Mouse (Mus musculus): ENCODE data around the gene Cyp27b1.

DNA sequence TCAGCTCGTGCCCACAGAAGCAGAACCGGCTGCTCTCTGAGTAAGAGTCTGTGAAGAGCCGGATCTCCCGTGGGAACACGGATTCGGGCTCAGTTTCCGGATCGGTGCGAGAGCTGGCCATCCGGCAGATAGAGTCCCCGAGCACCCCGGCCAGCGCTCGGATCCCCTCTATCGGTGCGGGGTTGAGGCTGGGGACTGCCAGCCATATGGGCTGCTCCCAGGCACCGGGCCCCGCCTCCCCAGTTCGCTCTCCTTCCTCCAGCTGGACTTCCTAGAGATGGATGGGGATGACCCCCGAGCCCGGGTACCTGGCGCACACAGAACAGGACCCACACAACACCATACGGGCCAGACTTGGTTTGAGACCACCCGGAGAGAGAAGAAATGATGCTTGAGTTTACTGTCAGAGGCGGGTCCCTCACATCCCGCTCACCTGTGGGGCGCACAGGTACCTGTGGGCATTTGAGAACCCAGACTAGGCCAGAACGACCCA, 6.7 kb upstream of the Cyp27b1 start, which contains the start of the genes Mettl1 and Eef1akmt3:
- TF ChIP-seq USF1 (IDR thresholded peaks at IDR 0.05; ENCODE audit: low read depth) (no peak), CTCF (IDR thresholded peaks at IDR 0.05; ENCODE audit: control insufficient read depth, insufficient read depth, insufficient read length) (no peak), CEBPB (IDR thresholded peaks at IDR 0.05; ENCODE audit: low read depth) (no peak), MYOD1 (IDR thresholded peaks at IDR 0.05; ENCODE audit: control insufficient read depth, insufficient read length, low read depth) (no peak), FOSL1 (IDR thresholded peaks at IDR 0.05; ENCODE audit: insufficient read depth, low read length, poor library complexity, severe bottlenecking) (no peak), MAX (IDR thresholded peaks at IDR 0.05) (no peak)
